Mouse (Mus musculus) liver, postnatal 0 days (tissue): ENCODE measurements around the gene Tmprss6. TPM values are rescaled to one million over a fixed set of nuclear protein-coding genes. Genes with fewer than 3 reads are reported as not detected.

ENCODE experiments used
- ATAC-seq: fragments of 200-750 bp; cut with Nextera tagmentation; 2 replicates; pipeline ENCODE4 v1.8.0; 2017; ENCODE audit warnings: mild to moderate bottlenecking, moderate library complexity
- DNase-seq: peaks from one replicate; pipeline ENCODE4 v3.0.0-alpha.2; 2016
- H3K27ac ChIP-seq: fragments of 300-500 bp; sonication (generic); 2 replicates; pipeline ENCODE4 v1.5.1; 2014; ENCODE audit warnings: antibody characterized with exemption, moderate library complexity, mild to moderate bottlenecking, low read depth
- H3K27me3 ChIP-seq: fragments of 300-500 bp; sonication (generic); 2 replicates; pipeline ENCODE4 v1.6.1; 2014; ENCODE audit warnings: low read length, control low read depth, mixed read lengths; ENCODE audit not compliant: insufficient read depth
- H3K36me3 ChIP-seq: fragments of 300-500 bp; sonication (generic); replicated peaks from 2 replicates; pipeline ENCODE4 v1.6.1; 2014; ENCODE audit warnings: mild to moderate bottlenecking, control low read depth, low read length, moderate library complexity, mixed read lengths; ENCODE audit not compliant: insufficient read depth
- H3K4me1 ChIP-seq: fragments of 300-500 bp; sonication (generic); 2 replicates; pipeline ENCODE4 v1.6.1; 2014; ENCODE audit warnings: antibody characterized with exemption, mild to moderate bottlenecking, control low read depth; ENCODE audit not compliant: insufficient read depth
- H3K4me2 ChIP-seq: fragments of 300-500 bp; sonication (generic); 2 replicates; pipeline ENCODE4 v1.6.1; 2014; ENCODE audit warnings: low read depth, mild to moderate bottlenecking, low read length, moderate library complexity, mixed read lengths
- H3K4me3 ChIP-seq: fragments of 300-500 bp; sonication (generic); 2 replicates; pipeline ENCODE4 v1.5.1; 2014; ENCODE audit warnings: low read depth, low read length
- H3K9ac ChIP-seq: fragments of 300-500 bp; sonication (generic); replicated peaks from 2 replicates; pipeline ENCODE4 v1.6.1; 2014; ENCODE audit warnings: mild to moderate bottlenecking, moderate library complexity
- H3K9me3 ChIP-seq: fragments of 300-500 bp; sonication (generic); 2 replicates; pipeline ENCODE4 v1.6.1; 2016; ENCODE audit warnings: mild to moderate bottlenecking, control low read depth, low read length, mixed read lengths
- CTCF ChIP-seq: sonication (generic); IDR thresholded peaks from 2 replicates; pipeline ENCODE4 v1.5.1; 2016; ENCODE audit warnings: antibody characterized with exemption, low read depth
- EP300 ChIP-seq: IDR thresholded peaks from 2 replicates; pipeline ENCODE4 v1.6.1; 2016; ENCODE audit warnings: antibody characterized with exemption, low read depth, mild to moderate bottlenecking
- WGBS: fragments of 180-500 bp; shearing (Covaris S2); extraction: QIAGEN DNeasy Blood & Tissue Kit; methylation state at CpG from one replicate; pipeline ENCODE4 v1.1.7; 2014; ENCODE audit not compliant: insufficient replicate concordance; 5-methylcytosine and 5-hydroxymethylcytosine counted together
- polyA plus RNA-seq: library from polyadenylated mRNA; unstranded; fragments of >200 nt; fragmentation: Nextera tagmentation; extraction: Ambion mirVana; gene quantifications from 2 replicates; pipeline ENCODE4 v1.2.1, GENCODE M21; 2015

Gene Tmprss6
- polyA plus RNA-seq, 1 experiment from 2014 or later, result 80.3 TPM

- 0 out of 2 replicates have a peak overlapping the region, but pooled peaks have one; percentile 3 for H3K27ac ChIP-seq
- DNase-seq (peak; percentile 62), ATAC-seq (peak; percentile 49)
- H3K9me3 ChIP-seq, result no peaks in the 10 kb centered on the region
- WGBS, result 28% methylated on average over 11 of the region's 11 CpGs
- H3K27me3 ChIP-seq, result peaks cover 16% of the 10 kb centered on the region
- H3K4me2 ChIP-seq, result no peak overlapping the region
- H3K36me3 ChIP-seq, result no peaks in the 10 kb centered on the region
- H3K9ac ChIP-seq, result no peak overlapping the region
- H3K4me1 ChIP-seq, result peaks cover 12% of the 10 kb centered on the region
- TF ChIP-seq EP300, result no peak
- no peak for TF ChIP-seq CTCF
- no peak overlapping the region for H3K4me3 ChIP-seq
Measured at GRCm38 (mm10) chr15:78424507-78424906, 43.9 kb downstream of the Tmprss6 start.

- peak overlapping the region; percentile 2; the same call in 1 of the 2 replicates for H3K27ac ChIP-seq
- no peak overlapping the region for H3K9ac ChIP-seq
- peak; percentile 77 for ATAC-seq
- no peaks in the 10 kb centered on the region for H3K36me3 ChIP-seq
- peak overlapping the region; percentile 63 for H3K4me2 ChIP-seq
- TF ChIP-seq EP300, result no peak
- peak; percentile 96 for TF ChIP-seq CTCF
- peaks cover 17% of the 10 kb centered on the region for H3K4me1 ChIP-seq
- 16% methylated on average over 16 of the region's 16 CpGs for WGBS
- peak overlapping the region; percentile 21 for H3K4me3 ChIP-seq
- H3K9me3 ChIP-seq, result no peaks in the 10 kb centered on the region
- DNase-seq, result peak; percentile 91
- H3K27me3 ChIP-seq, result no peaks in the 10 kb centered on the region
Measured at GRCm38 (mm10) chr15:78422046-78422956, 46.1 kb downstream of the Tmprss6 start.

GRCm38 (mm10) chr15:78420395-78420794 lies 48.0 kb downstream of the Tmprss6 start:
- no peak for ATAC-seq
- H3K36me3 ChIP-seq, result no peaks in the 10 kb centered on the region
- DNase-seq, result no peak
- H3K27me3 ChIP-seq, result no peaks in the 10 kb centered on the region
- no peaks in the 10 kb centered on the region for H3K9me3 ChIP-seq
- H3K4me2 ChIP-seq, result no peak overlapping the region
- H3K27ac ChIP-seq, result no peak overlapping the region
- peaks cover 24% of the 10 kb centered on the region for H3K4me1 ChIP-seq
- no peak for TF ChIP-seq CTCF
- TF ChIP-seq EP300, result no peak
- no peak overlapping the region for H3K4me3 ChIP-seq
- no peak overlapping the region for H3K9ac ChIP-seq
- WGBS, result 59% methylated on average over 13 of the region's 13 CpGs

- H3K4me3 ChIP-seq, result no peak overlapping the region
- H3K4me1 ChIP-seq, result peaks cover 44% of the 10 kb centered on the region
- WGBS, result 57% methylated on average over 4 of the region's 4 CpGs
- H3K4me2 ChIP-seq, result peak overlapping the region; percentile 31; the same call in 1 of the 2 replicates
- H3K27me3 ChIP-seq, result no peaks in the 10 kb centered on the region
- no peak for TF ChIP-seq CTCF
- peak; percentile 53; the same call in 1 of the 2 replicates for TF ChIP-seq EP300
- ATAC-seq (peak; percentile 79), DNase-seq (peak; percentile 69)
- no peaks in the 10 kb centered on the region for H3K9me3 ChIP-seq
- H3K9ac ChIP-seq, result 0 out of 2 replicates have a peak overlapping the region, but pooled peaks have one; percentile 21
- H3K27ac ChIP-seq, result peak overlapping the region; percentile 82
- peaks cover 20% of the 10 kb centered on the region for H3K36me3 ChIP-seq
Measured at GRCm38 (mm10) chr15:78416937-78417336, 51.5 kb downstream of the Tmprss6 start.

GRCm38 (mm10) chr15:78414157-78414556 lies 54.3 kb downstream of the Tmprss6 start:
- Histone ChIP-seq H3K4me3 (no peak overlapping the region), H3K4me2 (peak overlapping the region; percentile 56; the same call in 1 of the 2 replicates), H3K9me3 (no peaks in the 10 kb centered on the region), H3K27me3 (no peaks in the 10 kb centered on the region), H3K4me1 (peaks cover 62% of the 10 kb centered on the region), H3K36me3 (peaks cover 28% of the 10 kb centered on the region), H3K9ac (peak overlapping the region; percentile 54; the same call in 1 of the 2 replicates), H3K27ac (peak overlapping the region; percentile 91; the same call in 1 of the 2 replicates)
- ATAC-seq (no peak), DNase-seq (no peak)
- TF ChIP-seq EP300 (no peak), CTCF (no peak)
- WGBS, result 93% methylated on average over 8 of the region's 8 CpGs

- 33% methylated on average over 1 of the region's 1 CpGs for WGBS
- H3K4me3 ChIP-seq, result 0 out of 2 replicates have a peak overlapping the region, but pooled peaks have one; percentile 1
- H3K4me1 ChIP-seq, result peaks cover 62% of the 10 kb centered on the region
- peaks cover 28% of the 10 kb centered on the region for H3K36me3 ChIP-seq
- H3K9ac ChIP-seq, result peak overlapping the region; percentile 54
- H3K9me3 ChIP-seq, result no peaks in the 10 kb centered on the region
- no peak for ATAC-seq
- no peak for DNase-seq
- TF ChIP-seq CTCF (no peak), EP300 (no peak)
- peak overlapping the region; percentile 56 for H3K4me2 ChIP-seq
- H3K27me3 ChIP-seq, result no peaks in the 10 kb centered on the region
- H3K27ac ChIP-seq, result peak overlapping the region; percentile 91
Measured at GRCm38 (mm10) chr15:78413719-78414117, 54.7 kb downstream of the Tmprss6 start.
